Mouse (Mus musculus): ENCODE data around the gene Trim29.

- TF ChIP-seq POLR2A (IDR thresholded peaks at IDR 0.05; ENCODE audit: borderline replicate concordance, extremely low read depth, insufficient read depth, insufficient read length, poor library complexity, severe bottlenecking): no peak
- TF ChIP-seq CTCF (IDR thresholded peaks at IDR 0.05; ENCODE audit: borderline replicate concordance, extremely low read depth, insufficient read depth, insufficient read length): no peak
These were observed 3.2 kb downstream of the Trim29 start for GRCm38 (mm10) chr9:43313805-43314204.

Measured in brain, embryonic 14.5 days (tissue).